Mouse (Mus musculus): ENCODE data around the gene D5Ertd579e. TPM values are rescaled to one million over a fixed set of nuclear protein-coding genes. Genes with fewer than 3 reads are reported as not detected.

D5Ertd579e gene
- polyA plus RNA-seq, 1 experiment from 2014 or later = 44.6 TPM

GRCm38 (mm10) chr5:36620409-36621057 lies 75.3 kb downstream of the D5Ertd579e start:
- no peak overlapping the region for H3K4me3 ChIP-seq
- no peaks in the 10 kb centered on the region for H3K27me3 ChIP-seq
- H3K36me3 ChIP-seq = peaks cover 31% of the 10 kb centered on the region
- H3K9ac ChIP-seq (replicated peaks) = no peak overlapping the region
- ATAC-seq (ENCODE audit: low FRiP score, low read depth) = no peak
- H3K9me3 ChIP-seq = no peaks in the 10 kb centered on the region
- no peak overlapping the region for H3K4me2 ChIP-seq (replicated peaks)
- 92% methylated on average over 8 of the region's 8 CpGs for WGBS
- H3K27ac ChIP-seq (replicated peaks) = no peak overlapping the region
- H3K4me1 ChIP-seq = no peaks in the 10 kb centered on the region

- Histone ChIP-seq H3K4me2 (replicated peaks) (no peak overlapping the region), H3K27me3 (no peaks in the 10 kb centered on the region), H3K4me3 (no peak overlapping the region), H3K4me1 (no peaks in the 10 kb centered on the region), H3K36me3 (peaks cover 48% of the 10 kb centered on the region), H3K9ac (replicated peaks) (no peak overlapping the region), H3K9me3 (no peaks in the 10 kb centered on the region), H3K27ac (replicated peaks) (no peak overlapping the region)
- 93% methylated on average over 5 of the region's 5 CpGs for WGBS
- no peak for ATAC-seq (ENCODE audit: low FRiP score, low read depth)
Observed at GRCm38 (mm10) chr5:36618890-36619289, 76.9 kb downstream of the D5Ertd579e start.

GRCm38 (mm10) chr5:36618356-36618755 lies 77.5 kb downstream of the D5Ertd579e start:
- Histone ChIP-seq H3K4me2 (replicated peaks) (no peak overlapping the region), H3K4me1 (no peaks in the 10 kb centered on the region), H3K36me3 (peaks cover 53% of the 10 kb centered on the region), H3K9ac (replicated peaks) (no peak overlapping the region), H3K9me3 (no peaks in the 10 kb centered on the region), H3K4me3 (no peak overlapping the region), H3K27me3 (no peaks in the 10 kb centered on the region), H3K27ac (replicated peaks) (no peak overlapping the region)
- ATAC-seq (ENCODE audit: low FRiP score, low read depth) = no peak
- 87% methylated on average over 4 of the region's 4 CpGs for WGBS

- Histone ChIP-seq H3K27me3 (no peaks in the 10 kb centered on the region), H3K9ac (replicated peaks) (no peak overlapping the region), H3K4me1 (no peaks in the 10 kb centered on the region), H3K4me2 (replicated peaks) (no peak overlapping the region), H3K9me3 (no peaks in the 10 kb centered on the region), H3K36me3 (peaks cover 85% of the 10 kb centered on the region), H3K27ac (replicated peaks) (no peak overlapping the region), H3K4me3 (no peak overlapping the region)
- WGBS = 93% methylated on average over 4 of the region's 4 CpGs
- no peak for ATAC-seq (ENCODE audit: low FRiP score, low read depth)
Observed at GRCm38 (mm10) chr5:36614124-36614523, 81.7 kb downstream of the D5Ertd579e start.

- no peaks in the 10 kb centered on the region for H3K4me1 ChIP-seq
- WGBS = 91% methylated on average over 2 of the region's 2 CpGs
- no peak overlapping the region for H3K9ac ChIP-seq (replicated peaks)
- no peaks in the 10 kb centered on the region for H3K9me3 ChIP-seq
- no peaks in the 10 kb centered on the region for H3K27me3 ChIP-seq
- no peak overlapping the region for H3K27ac ChIP-seq (replicated peaks)
- no peak overlapping the region for H3K4me2 ChIP-seq (replicated peaks)
- ATAC-seq (ENCODE audit: low FRiP score, low read depth) = no peak
- no peak overlapping the region for H3K4me3 ChIP-seq
- H3K36me3 ChIP-seq = peaks cover 82% of the 10 kb centered on the region
Observed at GRCm38 (mm10) chr5:36608939-36609499, 86.8 kb downstream of the D5Ertd579e start.

GRCm38 (mm10) chr5:36603031-36603430 lies 92.8 kb downstream of the D5Ertd579e start:
- no peak overlapping the region for H3K4me2 ChIP-seq (replicated peaks)
- H3K4me3 ChIP-seq = no peak overlapping the region
- H3K4me1 ChIP-seq = no peaks in the 10 kb centered on the region
- no peaks in the 10 kb centered on the region for H3K9me3 ChIP-seq
- peaks cover 92% of the 10 kb centered on the region for H3K36me3 ChIP-seq
- 92% methylated on average over 5 of the region's 5 CpGs for WGBS
- ATAC-seq (ENCODE audit: low FRiP score, low read depth) = no peak
- H3K9ac ChIP-seq (replicated peaks) = no peak overlapping the region
- no peaks in the 10 kb centered on the region for H3K27me3 ChIP-seq
- H3K27ac ChIP-seq (replicated peaks) = no peak overlapping the region

GRCm38 (mm10) chr5:36602028-36602427 lies 93.8 kb downstream of the D5Ertd579e start:
- H3K4me2 ChIP-seq (replicated peaks) = no peak overlapping the region
- 89% methylated on average over 9 of the region's 9 CpGs for WGBS
- H3K36me3 ChIP-seq = peaks cover 84% of the 10 kb centered on the region
- no peak overlapping the region for H3K9ac ChIP-seq (replicated peaks)
- no peak for ATAC-seq (ENCODE audit: low FRiP score, low read depth)
- H3K27me3 ChIP-seq = no peaks in the 10 kb centered on the region
- no peaks in the 10 kb centered on the region for H3K4me1 ChIP-seq
- no peak overlapping the region for H3K27ac ChIP-seq (replicated peaks)
- H3K9me3 ChIP-seq = no peaks in the 10 kb centered on the region
- H3K4me3 ChIP-seq = no peak overlapping the region

- H3K36me3 ChIP-seq = peaks cover 78% of the 10 kb centered on the region
- H3K4me1 ChIP-seq = no peaks in the 10 kb centered on the region
- 91% methylated on average over 7 of the region's 7 CpGs for WGBS
- no peak overlapping the region for H3K27ac ChIP-seq (replicated peaks)
- H3K4me2 ChIP-seq (replicated peaks) = no peak overlapping the region
- no peak for ATAC-seq (ENCODE audit: low FRiP score, low read depth)
- no peak overlapping the region for H3K9ac ChIP-seq (replicated peaks)
- no peaks in the 10 kb centered on the region for H3K9me3 ChIP-seq
- no peaks in the 10 kb centered on the region for H3K27me3 ChIP-seq
- H3K4me3 ChIP-seq = no peak overlapping the region
Observed at GRCm38 (mm10) chr5:36601492-36601891, 94.3 kb downstream of the D5Ertd579e start.

- Histone ChIP-seq H3K27me3 (no peaks in the 10 kb centered on the region), H3K9me3 (no peaks in the 10 kb centered on the region), H3K27ac (replicated peaks) (no peak overlapping the region), H3K9ac (replicated peaks) (no peak overlapping the region), H3K4me3 (no peak overlapping the region), H3K4me2 (replicated peaks) (no peak overlapping the region), H3K4me1 (no peaks in the 10 kb centered on the region), H3K36me3 (peaks cover 53% of the 10 kb centered on the region)
- ATAC-seq (ENCODE audit: low FRiP score, low read depth) = no peak
- WGBS = 87% methylated on average over 1 of the region's 1 CpGs
Observed at GRCm38 (mm10) chr5:36598883-36599282, 96.9 kb downstream of the D5Ertd579e start.

- no peak overlapping the region for H3K4me2 ChIP-seq (replicated peaks)
- no peaks in the 10 kb centered on the region for H3K9me3 ChIP-seq
- peaks cover 41% of the 10 kb centered on the region for H3K36me3 ChIP-seq
- no peak overlapping the region for H3K27ac ChIP-seq (replicated peaks)
- 35% methylated on average over 4 of the region's 4 CpGs for WGBS
- H3K9ac ChIP-seq (replicated peaks) = no peak overlapping the region
- no peaks in the 10 kb centered on the region for H3K27me3 ChIP-seq
- ATAC-seq (ENCODE audit: low FRiP score, low read depth) = no peak
- no peaks in the 10 kb centered on the region for H3K4me1 ChIP-seq
- no peak overlapping the region for H3K4me3 ChIP-seq
Observed at GRCm38 (mm10) chr5:36597653-36598052, 98.2 kb downstream of the D5Ertd579e start.

GRCm38 (mm10) chr5:36596225-36596624 lies 99.6 kb downstream of the D5Ertd579e start:
- no peak for ATAC-seq (ENCODE audit: low FRiP score, low read depth)
- WGBS = 74% methylated on average over 5 of the region's 5 CpGs

GRCm38 (mm10) chr5:36595115-36595514 lies 100.7 kb downstream of the D5Ertd579e start:
- Histone ChIP-seq H3K27ac (replicated peaks) (no peak overlapping the region), H3K4me3 (no peak overlapping the region), H3K27me3 (no peaks in the 10 kb centered on the region), H3K4me1 (no peaks in the 10 kb centered on the region), H3K9me3 (no peaks in the 10 kb centered on the region), H3K36me3 (peaks cover 17% of the 10 kb centered on the region), H3K9ac (replicated peaks) (no peak overlapping the region), H3K4me2 (replicated peaks) (no peak overlapping the region)
- no peak for ATAC-seq (ENCODE audit: low FRiP score, low read depth)
- WGBS = 34% methylated on average over 3 of the region's 3 CpGs

More at GRCm38 (mm10) chr5:36596225-36596624, 99.6 kb downstream of the D5Ertd579e start:
- H3K27me3 ChIP-seq = no peaks in the 10 kb centered on the region
- H3K4me1 ChIP-seq = no peaks in the 10 kb centered on the region
- H3K9ac ChIP-seq (replicated peaks) = no peak overlapping the region
- no peaks in the 10 kb centered on the region for H3K9me3 ChIP-seq
- H3K4me3 ChIP-seq = no peak overlapping the region
- H3K4me2 ChIP-seq (replicated peaks) = no peak overlapping the region
- peaks cover 26% of the 10 kb centered on the region for H3K36me3 ChIP-seq
- no peak overlapping the region for H3K27ac ChIP-seq (replicated peaks)

- H3K27ac ChIP-seq (replicated peaks) = no peak overlapping the region
- H3K27me3 ChIP-seq = no peaks in the 10 kb centered on the region
- H3K36me3 ChIP-seq = peaks cover 10% of the 10 kb centered on the region
- H3K4me2 ChIP-seq (replicated peaks) = no peak overlapping the region
- no peak overlapping the region for H3K4me3 ChIP-seq
- no peaks in the 10 kb centered on the region for H3K9me3 ChIP-seq
- 78% methylated on average over 3 of the region's 3 CpGs for WGBS
- H3K9ac ChIP-seq (replicated peaks) = no peak overlapping the region
- no peaks in the 10 kb centered on the region for H3K4me1 ChIP-seq
- ATAC-seq (ENCODE audit: low FRiP score, low read depth) = no peak
Observed at GRCm38 (mm10) chr5:36594344-36594743, 101.5 kb downstream of the D5Ertd579e start.

Measured in midbrain, embryonic 12.5 days (tissue).